Mouse (Mus musculus) ES-E14 (cell line): ENCODE measurements around the gene Gadl1. TPM values are rescaled to one million over a fixed set of nuclear protein-coding genes. Genes with fewer than 3 reads are reported as not detected.

ENCODE experiments used
- DNase-seq: peaks from one replicate; pipeline ENCODE4 v3.0.0-alpha.2; 2013; ENCODE audit warnings: low read depth, low spot score
- H3K27ac ChIP-seq: 2 replicates; pipeline ENCODE4 v1.5.1; 2012; ENCODE audit warnings: low read depth, mild to moderate bottlenecking, low read length, moderate library complexity, mixed read lengths; ENCODE audit not compliant: poor library complexity, insufficient read depth, severe bottlenecking
- H3K36me3 ChIP-seq: 2 replicates; pipeline ENCODE4 v1.6.1; 2012; ENCODE audit warnings: mild to moderate bottlenecking, low read length, moderate library complexity, mixed read lengths; ENCODE audit not compliant: control insufficient read depth, poor library complexity, insufficient read depth, severe bottlenecking
- H3K4me1 ChIP-seq, 2 experiments: fragments of 150-350 bp in 1 of 2; sonication (generic) in 1 of 2; 2 replicates each; pipeline ENCODE4 v1.6.1; 2012; ENCODE audit warnings: low read length in 2 of 2, mild to moderate bottlenecking in 1 of 2, mixed read lengths in 1 of 2; ENCODE audit not compliant: control insufficient read depth in 2 of 2, insufficient read depth in 2 of 2, poor library complexity in 1 of 2
- H3K4me3 ChIP-seq, 2 experiments: fragments of 150-350 bp in 1 of 2; sonication (generic) in 1 of 2; 2 replicates each; pipeline ENCODE4 v1.5.1; 2012; ENCODE audit warnings: low read length in 2 of 2, low read depth in 1 of 2, mild to moderate bottlenecking in 1 of 2, mixed read lengths in 1 of 2; ENCODE audit not compliant: insufficient read depth in 1 of 2, poor library complexity in 1 of 2, severe bottlenecking in 1 of 2
- H3K9ac ChIP-seq: 2 replicates; pipeline ENCODE4 v1.6.1; 2012; ENCODE audit warnings: low read depth, mild to moderate bottlenecking, low read length, mixed read lengths; ENCODE audit not compliant: poor library complexity, insufficient read depth, severe bottlenecking
- H3K9me3 ChIP-seq: fragments of 150-350 bp; sonication (generic); 2 replicates; pipeline ENCODE4 v1.6.1; 2012; ENCODE audit warnings: low read depth, mild to moderate bottlenecking, low read length; ENCODE audit not compliant: control insufficient read depth, insufficient read depth
- CHD2 ChIP-seq: IDR thresholded peaks from 2 replicates; pipeline ENCODE4 v1.6.1; 2014; ENCODE audit warnings: mild to moderate bottlenecking, low read depth, low read length, inconsistent platforms
- HCFC1 ChIP-seq: IDR thresholded peaks from 2 replicates; pipeline ENCODE4 v1.6.1; 2012; ENCODE audit warnings: low read length, inconsistent platforms, borderline replicate concordance; ENCODE audit not compliant: insufficient read depth
- MAFK ChIP-seq: IDR thresholded peaks from 2 replicates; pipeline ENCODE4 v1.6.1; 2014; ENCODE audit warnings: mild to moderate bottlenecking, low read depth, low read length, inconsistent platforms; ENCODE audit not compliant: insufficient read depth
- ZC3H11A ChIP-seq: IDR thresholded peaks from 2 replicates; pipeline ENCODE4 v1.6.1; 2012; ENCODE audit warnings: low read depth, mild to moderate bottlenecking, inconsistent platforms, low read length, borderline replicate concordance
- ZNF384 ChIP-seq: IDR thresholded peaks from 2 replicates; pipeline ENCODE4 v1.6.1; 2012; ENCODE audit warnings: low read depth, low read length, inconsistent platforms
- in situ Hi-C, 2 experiments: fragments of 600-800 bp; cut with MboI; formaldehyde crosslinking; loops; one replicate each; pipeline ENCODE4 v1.15.1; 2025; ENCODE audit warnings: low sequenced_read_pairs in 2 of 2, inconsistent platforms in 1 of 2; ENCODE audit not compliant: unreplicated experiment in 2 of 2
- total RNA-seq: library from RNA; depleted of rRNA; stranded (reverse); fragments of 300-350 nt; gene quantifications from 2 replicates; pipeline ENCODE4 v1.2.3, GENCODE M21; 2012

Gene Gadl1
- total RNA-seq, 1 experiment = not detected

DNA sequence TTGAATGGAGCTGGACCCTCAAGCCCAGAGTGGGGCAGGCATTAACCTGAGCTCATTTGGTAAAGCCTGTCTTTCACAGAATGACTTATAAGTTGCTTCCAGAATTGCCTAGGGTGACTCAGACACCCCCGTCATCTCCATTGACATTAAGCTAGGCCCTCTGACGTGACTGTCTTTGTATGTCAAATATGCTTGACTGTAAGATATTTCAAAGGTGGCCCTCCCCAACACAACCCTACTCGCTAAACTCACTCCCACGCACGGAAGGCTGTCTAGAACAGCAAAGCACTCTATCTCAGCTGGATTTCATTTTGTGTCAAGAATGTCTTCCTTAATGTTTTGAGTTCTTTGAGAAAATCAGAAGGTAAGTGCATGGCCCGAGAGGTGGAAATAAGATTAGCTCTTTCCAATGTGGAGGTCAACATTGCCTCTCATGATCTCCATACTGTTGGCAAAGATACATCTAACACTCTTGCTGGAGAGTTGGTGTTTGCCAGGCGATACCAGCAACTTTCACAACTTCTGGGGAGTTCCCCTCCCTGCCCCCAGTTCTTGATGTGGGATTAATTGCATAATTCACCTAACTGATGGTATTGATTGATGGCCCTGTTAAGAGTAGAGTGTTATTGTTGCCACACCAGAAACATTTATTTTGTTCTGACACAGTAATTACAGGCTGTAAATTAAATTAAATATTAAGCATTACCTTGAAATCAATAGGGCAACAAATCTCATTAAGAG lies 182.0 kb downstream of the Gadl1 start:
- H3K9ac ChIP-seq = no peak overlapping the region

DNA sequence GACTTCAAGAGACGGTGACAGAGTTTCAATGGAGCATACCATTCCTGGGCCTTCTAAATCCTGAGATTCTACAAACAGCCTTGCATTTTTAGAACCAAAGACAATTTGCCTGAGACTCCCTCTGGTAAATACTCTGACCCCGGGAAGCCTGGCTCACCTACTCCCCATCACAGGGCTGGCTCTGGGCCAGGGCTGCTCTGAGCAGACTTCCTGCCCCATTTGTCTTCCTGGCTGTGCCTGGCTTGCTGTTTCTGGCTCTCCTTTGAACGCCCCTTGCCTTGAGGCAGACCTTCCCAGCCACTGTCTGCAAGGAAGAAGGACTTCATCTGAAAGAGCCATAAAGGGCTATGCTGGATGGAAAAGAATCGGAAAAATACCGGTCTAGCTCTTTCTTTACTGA lies 182.7 kb downstream of the Gadl1 start:
- Histone ChIP-seq H3K27ac (no peak overlapping the region), H3K9me3 (no peaks in the 10 kb centered on the region), H3K4me1 (no peaks in the 10 kb centered on the region), H3K36me3 (no peaks in the 10 kb centered on the region), H3K4me3 (no peak overlapping the region), H3K9ac (no peak overlapping the region)
- no peak for DNase-seq
- no peak for TF ChIP-seq HCFC1
- no peak for TF ChIP-seq ZNF384
- no peak for TF ChIP-seq ZC3H11A
- TF ChIP-seq MAFK = no peak
- no peak for TF ChIP-seq CHD2
- in situ Hi-C loops = no loop called here

More for the DNA sequence above, 182.0 kb downstream of the Gadl1 start:
- in situ Hi-C loops = no loop called here
- DNase-seq = no peak
- Histone ChIP-seq H3K4me3 (no peak overlapping the region), H3K4me1 (no peaks in the 10 kb centered on the region), H3K9me3 (no peaks in the 10 kb centered on the region), H3K36me3 (no peaks in the 10 kb centered on the region), H3K27ac (no peak overlapping the region)
- TF ChIP-seq MAFK = no peak

DNA sequence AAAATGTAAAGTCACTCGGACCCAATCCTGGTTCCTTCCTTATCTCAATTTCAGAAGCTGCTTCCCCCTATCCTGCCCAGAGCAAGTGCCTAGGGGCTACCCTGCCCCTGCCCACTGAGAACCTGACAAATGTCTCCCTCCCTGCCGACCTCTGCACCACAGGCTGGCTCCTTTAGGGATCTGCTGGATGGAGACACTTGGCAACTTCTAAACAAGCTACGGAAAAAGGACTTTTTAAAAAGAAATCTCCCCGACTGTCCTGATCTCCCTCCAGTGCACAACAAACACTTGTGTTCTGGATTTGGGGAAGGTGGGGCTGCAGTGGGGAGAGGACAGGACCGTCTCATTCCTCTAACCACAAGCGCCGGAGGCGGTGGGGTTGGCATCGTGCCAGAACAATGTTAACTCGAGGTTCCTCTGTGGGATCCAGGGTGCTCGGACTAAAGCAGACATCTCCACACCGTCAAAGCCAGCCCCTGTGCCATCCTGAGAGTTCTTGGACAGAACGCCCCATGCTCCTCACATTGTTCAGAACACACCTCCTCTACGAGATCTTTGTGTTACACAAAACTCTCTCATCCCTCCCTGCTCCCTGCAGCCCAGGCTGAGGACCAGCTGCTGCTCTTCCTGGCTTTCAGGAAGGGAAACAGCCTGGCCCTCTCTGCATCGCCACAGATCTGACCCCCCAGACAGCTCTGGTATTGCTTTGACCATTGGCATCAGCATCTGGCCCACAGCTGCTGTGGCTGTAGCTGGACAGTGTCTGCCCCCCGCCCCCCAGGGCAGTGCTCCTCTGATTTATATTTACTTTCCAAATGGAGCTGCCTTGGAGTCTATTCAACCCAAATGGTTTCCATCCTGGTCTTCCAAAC lies 189.7 kb downstream of the Gadl1 start:
- Histone ChIP-seq H3K36me3 (no peaks in the 10 kb centered on the region), H3K9ac (no peak overlapping the region), H3K4me3 (no peak overlapping the region), H3K9me3 (no peaks in the 10 kb centered on the region), H3K4me1 (no peaks in the 10 kb centered on the region), H3K27ac (no peak overlapping the region)
- DNase-seq = no peak
- in situ Hi-C loops = no loop called here
- no peak for TF ChIP-seq HCFC1
- TF ChIP-seq MAFK = no peak
- no peak for TF ChIP-seq CHD2
- TF ChIP-seq ZNF384 = no peak
- TF ChIP-seq ZC3H11A = no peak

DNA sequence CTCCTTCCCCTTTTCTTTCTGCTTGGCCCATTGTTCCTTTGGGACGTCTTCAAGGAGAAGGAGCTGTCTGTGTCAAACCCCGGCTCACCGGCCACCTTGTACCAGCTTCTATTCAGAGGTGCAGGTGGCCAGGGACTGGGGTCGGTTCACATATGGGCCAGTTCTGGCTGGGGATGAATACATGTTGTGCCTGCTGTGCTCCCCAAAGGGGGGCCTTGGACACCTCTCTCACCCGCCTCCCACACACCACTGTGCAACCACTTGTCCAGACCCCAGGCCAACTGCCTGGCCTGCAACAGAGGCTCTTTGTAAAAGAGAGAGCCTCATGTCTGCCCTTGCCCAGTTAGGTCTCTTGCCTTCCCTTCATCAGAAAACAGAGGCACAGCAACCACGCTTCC lies 190.3 kb downstream of the Gadl1 start:
- no peaks in the 10 kb centered on the region for H3K9me3 ChIP-seq
- no peak overlapping the region for H3K9ac ChIP-seq
- no peak for DNase-seq
- no peak for TF ChIP-seq MAFK
- no peak for TF ChIP-seq HCFC1
- no peak for TF ChIP-seq ZNF384
- no peak for TF ChIP-seq ZC3H11A
- TF ChIP-seq CHD2 = no peak
- no peaks in the 10 kb centered on the region for H3K4me1 ChIP-seq
- H3K27ac ChIP-seq = no peak overlapping the region
- no peaks in the 10 kb centered on the region for H3K36me3 ChIP-seq
- no peak overlapping the region for H3K4me3 ChIP-seq
- in situ Hi-C loops = no loop called here
